In the genomic region with DNA sequence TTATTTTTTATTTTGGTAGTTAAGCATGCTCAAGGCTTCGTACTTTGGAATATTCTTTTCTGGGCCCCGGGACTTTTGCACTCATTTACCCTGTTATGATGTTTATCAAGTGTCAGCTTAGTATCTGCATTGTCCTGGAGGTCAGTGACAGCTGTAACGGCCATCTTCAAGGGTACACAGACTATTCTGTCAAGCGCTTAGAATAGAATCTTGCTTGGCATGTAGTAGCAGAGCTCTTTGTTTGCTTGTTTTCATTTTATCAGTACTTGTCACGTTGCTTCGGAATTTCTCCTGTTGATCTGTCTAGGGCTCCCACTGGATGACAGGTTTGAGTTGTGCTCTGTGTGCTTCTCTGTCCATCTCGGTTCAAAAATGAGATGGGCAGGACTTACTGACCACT, we compare ENCODE assay signal across 10 mouse cellular contexts. TPM values are rescaled to one million over a fixed set of nuclear protein-coding genes. Genes with fewer than 3 reads are reported as not detected.
DNase-seq lines count a peak whose midpoint lies in the region; ATAC-seq and TF ChIP-seq lines count a peak whose summit lies in the region.
"Had no signal": no experiment of that assay in that cellular context is flagged by ENCODE, and none has a peak within 500 bp of the region (broad histone marks: within the 10 kb centered on the region; RNA-seq: fewer than 3 reads in every experiment).

No protein-coding gene starts in this region.

- no peak for DNase-seq in hindbrain, embryonic 11.5 days (ENCODE audit: low spot score)
- no peak for DNase-seq in liver, postnatal 0 days
- DNase-seq in adrenal gland, adult 8-10 months, result no peak
- no peak for DNase-seq in urinary bladder, adult 2 months (ENCODE audit: low spot score)
- DNase-seq: kidney, adult 2 months; thymus, adult 2 months had no signal

- H3K9ac ChIP-seq in ES-Bruce4 (ENCODE audit: low read depth, poor library complexity, severe bottlenecking), result peak overlapping the region; percentile 78; the same call in 1 of the 2 replicates
- no peak overlapping the region for H3K9ac ChIP-seq in hindbrain, embryonic 11.5 days (ENCODE audit: low read depth, low read length)
- peak overlapping the region; percentile 90 for H3K9ac ChIP-seq in liver, postnatal 0 days (replicated peaks)

- no peak for TF ChIP-seq CTCF in ES-Bruce4 (IDR thresholded peaks at IDR 0.05; ENCODE audit: low read depth, low read length)
- no peak for TF ChIP-seq CTCF in liver, postnatal 0 days (IDR thresholded peaks at IDR 0.05; ENCODE audit: low read depth)

- no peak overlapping the region for H3K27ac ChIP-seq in ES-Bruce4 (ENCODE audit: insufficient read depth, low read length)
- H3K27ac ChIP-seq in hindbrain, embryonic 11.5 days (ENCODE audit: low read depth, low read length), result no peak overlapping the region
- H3K27ac ChIP-seq in liver, postnatal 0 days (ENCODE audit: low read depth), result no peak overlapping the region

- TF ChIP-seq POLR2A in ES-Bruce4 (IDR thresholded peaks at IDR 0.05; ENCODE audit: insufficient read depth, low read length), result no peak

- H3K4me3 ChIP-seq in erythroblast, embryonic 14.5 days (replicated peaks), result peak overlapping the region; percentile 88
- H3K4me3 ChIP-seq in ES-Bruce4 (ENCODE audit: low read depth, low read length), result no peak overlapping the region
- H3K4me3 ChIP-seq in hindbrain, embryonic 11.5 days (ENCODE audit: low read depth, low read length), result no peak overlapping the region
- peak overlapping the region; percentile 80 for H3K4me3 ChIP-seq in liver, postnatal 0 days (ENCODE audit: low read depth, low read length)

- H3K4me1 ChIP-seq in erythroblast, embryonic 14.5 days (ENCODE audit: control insufficient read depth), result peaks cover 32% of the 10 kb centered on the region
- H3K4me1 ChIP-seq in ES-Bruce4 (ENCODE audit: control insufficient read depth, insufficient read depth, low read length), result no peaks in the 10 kb centered on the region
- H3K4me1 ChIP-seq in hindbrain, embryonic 11.5 days (replicated peaks; ENCODE audit: control insufficient read depth, insufficient read depth, low read length), result no peaks in the 10 kb centered on the region; the same call in 1 of the 2 replicates
- peaks cover 20% of the 10 kb centered on the region for H3K4me1 ChIP-seq in liver, postnatal 0 days (ENCODE audit: insufficient read depth)

- WGBS in hindbrain, embryonic 11.5 days, result 86% methylated on average over 7 of the region's 7 CpGs
- 59% methylated on average over 7 of the region's 7 CpGs for WGBS in liver, postnatal 0 days (ENCODE audit: insufficient replicate concordance)

- peak overlapping the region; percentile 0; the same call in 1 of the 2 replicates for H3K4me2 ChIP-seq in hindbrain, embryonic 11.5 days (replicated peaks; ENCODE audit: low read depth, low read length)
- H3K4me2 ChIP-seq in liver, postnatal 0 days (ENCODE audit: low read depth, low read length), result peak overlapping the region; percentile 99

- TF ChIP-seq EP300 in ES-Bruce4 (IDR thresholded peaks at IDR 0.05; ENCODE audit: insufficient read depth, low read depth, low read length), result no peak
- no peak for TF ChIP-seq EP300 in liver, postnatal 0 days (IDR thresholded peaks at IDR 0.05; ENCODE audit: low read depth)

- ATAC-seq in erythroblast, adult 5-6 weeks (replicated peaks; ENCODE audit: low FRiP score, poor library complexity, severe bottlenecking), result no peak
- ATAC-seq in hindbrain, embryonic 11.5 days (ENCODE audit: low FRiP score), result no peak
- no peak for ATAC-seq in liver, postnatal 0 days
- ATAC-seq in megakaryocyte, adult 5-6 weeks (ENCODE audit: poor library complexity, severe bottlenecking), result no peak

- peaks cover 48% of the 10 kb centered on the region for H3K36me3 ChIP-seq in erythroblast, embryonic 14.5 days (ENCODE audit: control insufficient read depth)
- peaks cover 42% of the 10 kb centered on the region for H3K36me3 ChIP-seq in ES-Bruce4 (ENCODE audit: control insufficient read depth, insufficient read depth, low read length, poor library complexity, severe bottlenecking)
- peaks cover 8% of the 10 kb centered on the region; the same call in 1 of the 2 replicates for H3K36me3 ChIP-seq in hindbrain, embryonic 11.5 days (ENCODE audit: control insufficient read depth, insufficient read depth, low read length)
- H3K36me3 ChIP-seq in liver, postnatal 0 days (replicated peaks; ENCODE audit: insufficient read depth, low read length), result peaks cover 33% of the 10 kb centered on the region

- H3K27me3 ChIP-seq in erythroblast, embryonic 14.5 days (ENCODE audit: control insufficient read depth), result no peaks in the 10 kb centered on the region
- H3K27me3 ChIP-seq in ES-Bruce4 (ENCODE audit: control insufficient read depth, insufficient read depth, low read length, poor library complexity, severe bottlenecking), result no peaks in the 10 kb centered on the region
- H3K27me3 ChIP-seq in hindbrain, embryonic 11.5 days (ENCODE audit: control insufficient read depth, insufficient read depth, low read length), result no peaks in the 10 kb centered on the region
- no peaks in the 10 kb centered on the region for H3K27me3 ChIP-seq in liver, postnatal 0 days (ENCODE audit: insufficient read depth, low read length)

- H3K9me3 ChIP-seq in erythroblast, embryonic 14.5 days (ENCODE audit: control insufficient read depth, low read length), result no peaks in the 10 kb centered on the region
- no peaks in the 10 kb centered on the region for H3K9me3 ChIP-seq in ES-Bruce4 (replicated peaks; ENCODE audit: control insufficient read depth, insufficient read depth, low read length, poor library complexity, severe bottlenecking)
- no peaks in the 10 kb centered on the region for H3K9me3 ChIP-seq in hindbrain, embryonic 11.5 days (ENCODE audit: control insufficient read depth, low read length)
- no peaks in the 10 kb centered on the region for H3K9me3 ChIP-seq in liver, postnatal 0 days (ENCODE audit: low read length)

RNA-seq across cellular contexts. Expression of a gene that starts 1.8 kb away (rescaled TPM):
- 3.2 and 4.1 TPM in 2 replicates for polyA plus RNA-seq in erythroblast, embryonic 14.5 days (2012)
- 10.0 and 14.4 TPM in 2 replicates for total RNA-seq in erythroblast, adult 5-6 weeks (2015; ENCODE audit: low replicate concordance)
- 26.3 and 59.3 TPM in 2 replicates for total RNA-seq in erythroblast, adult 5-6 weeks (2017; ENCODE audit: low replicate concordance)
- 131 and 148 TPM in 2 replicates for polyA plus RNA-seq in ES-Bruce4 (2011; ENCODE audit: insufficient read depth, insufficient read length, low read depth, missing spikeins)
- polyA plus RNA-seq in hindbrain, embryonic 11.5 days (2014; fragmentation: Nextera tagmentation; extraction: Ambion mirVana), result 50.4 and 58.6 TPM in 2 replicates
- polyA plus RNA-seq in liver, postnatal 0 days (2015; fragmentation: Nextera tagmentation; extraction: Ambion mirVana), result 10.2 and 12.7 TPM in 2 replicates
- 34.1 and 36.1 TPM in 2 replicates for total RNA-seq in megakaryocyte, adult 5-6 weeks (2015)
- 69.0 and 76.2 TPM in 2 replicates for total RNA-seq in megakaryocyte, adult 5-6 weeks (2017)
- total RNA-seq in adrenal gland, adult 8-10 months (2022), result 100 to 1,000 TPM; 202 to 232 (median 221) TPM
- 102 and 133 TPM in 2 replicates for polyA plus RNA-seq in urinary bladder, adult 2 months (2012; rRNA removed)

RNA-seq across cellular contexts. Expression of a gene that starts 15.0 kb away (rescaled TPM):
- 1.3 and 1.4 TPM in 2 replicates for polyA plus RNA-seq in erythroblast, embryonic 14.5 days (2012)
- 6.3 and 10.4 TPM in 2 replicates for total RNA-seq in erythroblast, adult 5-6 weeks (2015; ENCODE audit: low replicate concordance)
- 2.4 and 6.6 TPM in 2 replicates for total RNA-seq in erythroblast, adult 5-6 weeks (2017; ENCODE audit: low replicate concordance)
- 16.3 and 20.1 TPM in 2 replicates for polyA plus RNA-seq in ES-Bruce4 (2011; ENCODE audit: insufficient read depth, insufficient read length, low read depth, missing spikeins)
- 44.1 and 44.9 TPM in 2 replicates for polyA plus RNA-seq in hindbrain, embryonic 11.5 days (2014; fragmentation: Nextera tagmentation; extraction: Ambion mirVana)
- 12.8 and 13.2 TPM in 2 replicates for polyA plus RNA-seq in liver, postnatal 0 days (2015; fragmentation: Nextera tagmentation; extraction: Ambion mirVana)
- 76.9 and 81.2 TPM in 2 replicates for total RNA-seq in megakaryocyte, adult 5-6 weeks (2015)
- total RNA-seq in megakaryocyte, adult 5-6 weeks (2017), result 74.7 and 80.9 TPM in 2 replicates
- total RNA-seq in adrenal gland, adult 8-10 months (2022), result 100 to 1,000 TPM; 132 to 209 (median 153) TPM
- polyA plus RNA-seq in urinary bladder, adult 2 months (2012; rRNA removed), result 132 and 133 TPM in 2 replicates

RNA-seq across cellular contexts. Expression of a gene that starts 23.6 kb away (rescaled TPM):
- not detected in 2 replicates for polyA plus RNA-seq in erythroblast, embryonic 14.5 days (2012)
- total RNA-seq in erythroblast, adult 5-6 weeks (2015; ENCODE audit: low replicate concordance), result not detected in 2 replicates
- total RNA-seq in erythroblast, adult 5-6 weeks (2017; ENCODE audit: low replicate concordance), result not detected in 2 replicates
- polyA plus RNA-seq in ES-Bruce4 (2011; ENCODE audit: insufficient read depth, insufficient read length, low read depth, missing spikeins), result not detected in 2 replicates
- not detected in 2 replicates for polyA plus RNA-seq in hindbrain, embryonic 11.5 days (2014; fragmentation: Nextera tagmentation; extraction: Ambion mirVana)
- polyA plus RNA-seq in liver, postnatal 0 days (2015; fragmentation: Nextera tagmentation; extraction: Ambion mirVana), result not detected in 2 replicates
- total RNA-seq in megakaryocyte, adult 5-6 weeks (2015), result not detected in 2 replicates
- total RNA-seq in megakaryocyte, adult 5-6 weeks (2017), result not detected in 2 replicates
- total RNA-seq in adrenal gland, adult 8-10 months (2022), result not detected
- polyA plus RNA-seq in urinary bladder, adult 2 months (2012; rRNA removed), result 0.56 and 1.4 TPM in 2 replicates
- polyA plus RNA-seq: kidney, adult 2 months had no signal

RNA-seq across cellular contexts. Expression of a gene that starts 27.1 kb away (rescaled TPM):
- 0.05 TPM in 2 replicates for polyA plus RNA-seq in erythroblast, embryonic 14.5 days (2012)
- not detected in 2 replicates for total RNA-seq in erythroblast, adult 5-6 weeks (2015; ENCODE audit: low replicate concordance)
- total RNA-seq in erythroblast, adult 5-6 weeks (2017; ENCODE audit: low replicate concordance), result not detected in 2 replicates
- polyA plus RNA-seq in ES-Bruce4 (2011; ENCODE audit: insufficient read depth, insufficient read length, low read depth, missing spikeins), result 16.5 and 17.2 TPM in 2 replicates
- polyA plus RNA-seq in hindbrain, embryonic 11.5 days (2014; fragmentation: Nextera tagmentation; extraction: Ambion mirVana), result 56.2 and 61.3 TPM in 2 replicates
- polyA plus RNA-seq in liver, postnatal 0 days (2015; fragmentation: Nextera tagmentation; extraction: Ambion mirVana), result 2.0 and 2.1 TPM in 2 replicates
- 0.11 and 0.21 TPM in 2 replicates for total RNA-seq in megakaryocyte, adult 5-6 weeks (2015)
- 0.33 and 0.70 TPM in 2 replicates for total RNA-seq in megakaryocyte, adult 5-6 weeks (2017)
- total RNA-seq in adrenal gland, adult 8-10 months (2022), result 10 to 100 TPM; 39.0 to 47.6 (median 39.9) TPM
- polyA plus RNA-seq in urinary bladder, adult 2 months (2012; rRNA removed), result 14.7 and 16.5 TPM in 2 replicates

RNA-seq across cellular contexts. Expression of a gene that starts 40.1 kb away (rescaled TPM):
- polyA plus RNA-seq in erythroblast, embryonic 14.5 days (2012), result not detected in 2 replicates
- total RNA-seq in erythroblast, adult 5-6 weeks (2015; ENCODE audit: low replicate concordance), result not detected in 2 replicates
- total RNA-seq in erythroblast, adult 5-6 weeks (2017; ENCODE audit: low replicate concordance), result not detected in 2 replicates
- polyA plus RNA-seq in ES-Bruce4 (2011; ENCODE audit: insufficient read depth, insufficient read length, low read depth, missing spikeins), result not detected in 2 replicates
- 0.10 TPM in 1 of 2 replicates, not detected in the other for polyA plus RNA-seq in hindbrain, embryonic 11.5 days (2014; fragmentation: Nextera tagmentation; extraction: Ambion mirVana)
- polyA plus RNA-seq in liver, postnatal 0 days (2015; fragmentation: Nextera tagmentation; extraction: Ambion mirVana), result not detected in 2 replicates
- 0.21 TPM in 1 of 2 replicates, not detected in the other for total RNA-seq in megakaryocyte, adult 5-6 weeks (2015)
- total RNA-seq in megakaryocyte, adult 5-6 weeks (2017), result 0.07 and 0.20 TPM in 2 replicates
- under 1 TPM in 3 of 4 experiments, not detected in 1; 0.09 to 0.27 (median 0.24) TPM for total RNA-seq in adrenal gland, adult 8-10 months (2022)
- 0.06 TPM in 2 replicates for polyA plus RNA-seq in urinary bladder, adult 2 months (2012; rRNA removed)

Comparison
In these comparisons a context has a peak if more than half of its experiments do, and no peak if none do; other contexts are left out.
1. H3K4me3 ChIP-seq: peak in erythroblast, embryonic 14.5 days (single experiment) and liver, postnatal 0 days (single experiment); none in ES-Bruce4 (single experiment) and hindbrain, embryonic 11.5 days (single experiment).